Mouse (Mus musculus) midbrain, postnatal 0 days (tissue): Measurements from ENCODE around the gene Rhno1. TPM values are rescaled to one million over a fixed set of nuclear protein-coding genes. Genes with fewer than 3 reads are reported as not detected.
A peak's percentile ranks its signal among the peaks of the same experiment; 100 is the strongest.

ENCODE experiments used
- ATAC-seq: fragments of 200-750 bp; cut with Nextera tagmentation; 2 replicates; pipeline ENCODE4 v1.8.0; 2017; ENCODE audit warnings: moderate number of reproducible peaks, mild to moderate bottlenecking, moderate TSS enrichment, moderate library complexity; ENCODE audit not compliant: low FRiP score
- DNase-seq: peaks from one replicate; pipeline ENCODE4 v3.0.0-alpha.2; 2015; ENCODE audit warnings: low spot score
- H3K27ac ChIP-seq: fragments of 300-500 bp; sonication (generic); 2 replicates; pipeline ENCODE4 v1.5.1; 2014; ENCODE audit warnings: low read depth, mild to moderate bottlenecking, low read length, mixed read lengths
- H3K27me3 ChIP-seq: fragments of 300-500 bp; sonication (generic); 2 replicates; pipeline ENCODE4 v1.6.1; 2014; ENCODE audit warnings: low read length, control low read depth, mixed read lengths; ENCODE audit not compliant: insufficient read depth
- H3K36me3 ChIP-seq: fragments of 300-500 bp; sonication (generic); 2 replicates; pipeline ENCODE4 v1.6.1; 2014; ENCODE audit warnings: low read length, control low read depth, mixed read lengths; ENCODE audit not compliant: insufficient read depth
- H3K4me1 ChIP-seq: fragments of 300-500 bp; sonication (generic); 2 replicates; pipeline ENCODE4 v1.6.1; 2014; ENCODE audit warnings: mild to moderate bottlenecking, control low read depth, antibody characterized with exemption, low read length, mixed read lengths; ENCODE audit not compliant: insufficient read depth
- H3K4me2 ChIP-seq: fragments of 300-500 bp; sonication (generic); 2 replicates; pipeline ENCODE4 v1.6.1; 2014; ENCODE audit warnings: low read depth, mild to moderate bottlenecking, low read length, mixed read lengths; ENCODE audit not compliant: poor library complexity, severe bottlenecking
- H3K4me3 ChIP-seq: fragments of 300-500 bp; sonication (generic); 2 replicates; pipeline ENCODE4 v1.5.1; 2014; ENCODE audit warnings: low read depth, mild to moderate bottlenecking, low read length, moderate library complexity
- H3K9ac ChIP-seq: fragments of 300-500 bp; sonication (generic); replicated peaks from 2 replicates; pipeline ENCODE4 v1.6.1; 2014; ENCODE audit warnings: mild to moderate bottlenecking, low read length, moderate library complexity, mixed read lengths; ENCODE audit not compliant: poor library complexity, severe bottlenecking
- H3K9me3 ChIP-seq: fragments of 300-500 bp; sonication (generic); 2 replicates; pipeline ENCODE4 v1.6.1; 2016; ENCODE audit warnings: low read length, control low read depth
- CTCF ChIP-seq: IDR thresholded peaks from 2 replicates; pipeline ENCODE4 v1.5.1; 2016; ENCODE audit warnings: antibody characterized with exemption, mild to moderate bottlenecking
- WGBS: fragments of 180-500 bp; shearing (Covaris S2); extraction: QIAGEN DNeasy Blood & Tissue Kit; methylation state at CpG from one replicate; pipeline ENCODE4 v1.1.7; 2014; 5-methylcytosine and 5-hydroxymethylcytosine counted together
- polyA plus RNA-seq: library from polyadenylated mRNA; unstranded; fragments of >200 nt; fragmentation: Nextera tagmentation; extraction: Ambion mirVana; gene quantifications from 2 replicates; pipeline ENCODE4 v1.2.1, GENCODE M21; 2015
- total RNA-seq: library from RNA; depleted of rRNA; stranded (reverse); fragments of >200 nt; gene quantifications from 2 replicates; pipeline ENCODE4 v1.2.3, GENCODE M21; 2014; rRNA removed

Rhno1 gene
- total RNA-seq = 20.7 and 21.8 TPM in 2 replicates
- 50.8 and 51.2 TPM in 2 replicates for polyA plus RNA-seq

- peak; percentile 85 for ATAC-seq
- WGBS = under 1% methylated on average over 60 of the region's 76 CpGs
- no peak for TF ChIP-seq CTCF
- peak within 1 kb of the TSS; percentile 84 for H3K9ac ChIP-seq
- 0 out of 2 replicates have a peak, but pooled peaks cover 4% of the 10 kb centered on the region for H3K36me3 ChIP-seq
- H3K9me3 ChIP-seq = no peaks in the 10 kb centered on the region
- peak; percentile 84 for DNase-seq
- H3K27me3 ChIP-seq = no peaks in the 10 kb centered on the region
- H3K4me3 ChIP-seq = peak within 1 kb of the TSS; percentile 90
- peak within 1 kb of the TSS; percentile 78 for H3K27ac ChIP-seq
- peaks cover 8% of the 10 kb centered on the region; the same call in 1 of the 2 replicates for H3K4me1 ChIP-seq
- H3K4me2 ChIP-seq = peak within 1 kb of the TSS; percentile 100
Observed at GRCm38 (mm10) chr6:128362381-128363006, at the start of gene Rhno1, which contains the start of gene Foxm1. Gene Rhno1 (minus strand): TSS chr6:128362911. Gene Foxm1 (plus strand): TSS chr6:128362967.

- Histone ChIP-seq H3K27ac (no peak overlapping the region), H3K9ac (no peak overlapping the region), H3K27me3 (no peaks in the 10 kb centered on the region), H3K4me3 (no peak overlapping the region), H3K36me3 (peaks cover 44% of the 10 kb centered on the region), H3K4me1 (no peaks in the 10 kb centered on the region), H3K4me2 (no peak overlapping the region), H3K9me3 (no peaks in the 10 kb centered on the region)
- TF ChIP-seq CTCF = peak; percentile 97
- WGBS = 17% methylated on average over 3 of the region's 3 CpGs
- peak; percentile 48 for ATAC-seq
- peak; percentile 78 for DNase-seq
Observed at GRCm38 (mm10) chr6:128411115-128411514, 48.4 kb upstream of the Rhno1 start.

GRCm38 (mm10) chr6:128410305-128410704 is 47.6 kb upstream of the Rhno1 start:
- no peaks in the 10 kb centered on the region for H3K4me1 ChIP-seq
- no peak overlapping the region for H3K9ac ChIP-seq
- H3K9me3 ChIP-seq = no peaks in the 10 kb centered on the region
- no peaks in the 10 kb centered on the region for H3K27me3 ChIP-seq
- no peak overlapping the region for H3K4me3 ChIP-seq
- no peak for DNase-seq
- H3K4me2 ChIP-seq = no peak overlapping the region
- 96% methylated on average over 13 of the region's 13 CpGs for WGBS
- H3K27ac ChIP-seq = no peak overlapping the region
- H3K36me3 ChIP-seq = peaks cover 44% of the 10 kb centered on the region
- no peak for TF ChIP-seq CTCF
- ATAC-seq = no peak; the same call in 1 of the 2 replicates

GRCm38 (mm10) chr6:128408544-128409125 is 45.9 kb upstream of the Rhno1 start:
- H3K36me3 ChIP-seq = peaks cover 44% of the 10 kb centered on the region
- H3K4me1 ChIP-seq = no peaks in the 10 kb centered on the region
- H3K4me3 ChIP-seq = no peak overlapping the region
- H3K9me3 ChIP-seq = no peaks in the 10 kb centered on the region
- no peak overlapping the region for H3K27ac ChIP-seq
- no peaks in the 10 kb centered on the region for H3K27me3 ChIP-seq
- no peak overlapping the region for H3K9ac ChIP-seq
- TF ChIP-seq CTCF = no peak
- ATAC-seq (no peak), DNase-seq (no peak)
- WGBS = 91% methylated on average over 7 of the region's 7 CpGs
- no peak overlapping the region for H3K4me2 ChIP-seq

- Histone ChIP-seq H3K9me3 (no peaks in the 10 kb centered on the region), H3K4me1 (peaks cover 8% of the 10 kb centered on the region), H3K27ac (no peak overlapping the region), H3K36me3 (peaks cover 23% of the 10 kb centered on the region), H3K4me3 (no peak overlapping the region), H3K9ac (no peak overlapping the region), H3K27me3 (no peaks in the 10 kb centered on the region), H3K4me2 (no peak overlapping the region)
- ATAC-seq (no peak), DNase-seq (no peak)
- TF ChIP-seq CTCF = no peak
- WGBS = 51% methylated on average over 5 of the region's 5 CpGs
Observed at GRCm38 (mm10) chr6:128404708-128405107, 42.0 kb upstream of the Rhno1 start.
